ENCODE assay signal across 8 mouse cellular contexts in the genomic region with DNA sequence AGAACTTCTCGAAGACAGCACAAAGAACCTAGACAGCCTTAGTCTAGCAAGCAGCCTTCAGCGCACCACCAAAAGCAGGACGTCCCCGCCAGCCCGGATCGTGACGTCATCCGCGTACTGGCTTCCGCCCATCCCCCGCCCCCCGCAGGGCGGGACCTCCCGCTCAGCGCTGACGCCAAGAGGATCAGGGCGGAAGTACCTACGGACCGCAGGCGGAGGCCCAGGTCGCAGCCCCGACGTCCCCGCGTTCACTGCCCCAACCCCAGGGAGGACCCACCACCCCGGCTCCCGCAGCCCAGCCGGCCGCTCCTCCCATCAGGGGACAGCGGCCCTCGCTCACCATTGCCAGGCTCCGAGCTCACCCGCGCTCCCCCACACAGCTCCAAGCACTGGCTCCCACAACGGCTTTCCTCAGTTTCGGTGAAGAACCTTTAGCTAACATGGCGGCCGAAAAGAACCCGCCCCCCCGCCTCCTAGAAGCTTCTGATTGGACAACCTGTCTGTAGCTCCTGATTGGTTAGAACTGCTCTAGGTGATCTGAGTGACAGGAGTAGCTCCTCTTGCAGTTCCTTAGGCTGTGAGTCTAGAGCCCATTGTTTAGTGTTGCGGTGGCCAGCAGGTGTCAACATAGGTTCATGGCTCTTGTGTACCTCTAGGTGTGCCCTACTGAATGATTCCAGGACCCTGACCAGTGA. TPM values are rescaled to one million over a fixed set of nuclear protein-coding genes. Genes with fewer than 3 reads are reported as not detected.
DNase-seq lines count a peak whose midpoint lies in the region; ATAC-seq lines count a peak whose summit lies in the region.

A gene (minus strand): TSS at position 454 of the 695 bp plus-strand sequence.

- peak within 1 kb of the TSS; percentile 71 for H3K4me3 ChIP-seq in hindbrain, embryonic 14.5 days (replicated peaks; ENCODE audit: low read length)

- H3K36me3 ChIP-seq in hindbrain, embryonic 14.5 days (replicated peaks; ENCODE audit: control insufficient read depth, insufficient read depth), result no peaks in the 10 kb centered on the region

- H3K9me3 ChIP-seq in hindbrain, embryonic 14.5 days (ENCODE audit: control insufficient read depth, low read length), result 0 out of 2 replicates have a peak, but pooled peaks cover 4% of the 10 kb centered on the region

- H3K27me3 ChIP-seq in hindbrain, embryonic 14.5 days (ENCODE audit: control insufficient read depth, insufficient read depth, low read length), result no peaks in the 10 kb centered on the region

- peak within 1 kb of the TSS; percentile 92 for H3K9ac ChIP-seq in hindbrain, embryonic 14.5 days

- H3K4me1 ChIP-seq in hindbrain, embryonic 14.5 days (replicated peaks; ENCODE audit: control insufficient read depth, insufficient read depth, low read length), result peaks cover 14% of the 10 kb centered on the region

- ATAC-seq in hindbrain, embryonic 14.5 days (ENCODE audit: low FRiP score), result peak; percentile 99

- peak; percentile 99 for DNase-seq in R1 (ENCODE audit: low read depth, low spot score)
- DNase-seq in cerebellum, postnatal 25 days, result peak; percentile 100
- DNase-seq in frontal cortex, postnatal 25 days (ENCODE audit: low spot score in 2 of 2), result peak; percentile 95 to 96
- peak; percentile 99 for DNase-seq in hindbrain, embryonic 14.5 days (ENCODE audit: low spot score)
- DNase-seq in layer of hippocampus, postnatal 36 days, result peak; percentile 98 to 99
- peak; percentile 98 for DNase-seq in lung, postnatal 36 days
- peak; percentile 99 for DNase-seq in retina, postnatal 1 day
- peak; percentile 97 to 99 for DNase-seq in urinary bladder, adult 18-20 months (ENCODE audit: low spot score in 2 of 2)

- H3K27ac ChIP-seq in hindbrain, embryonic 14.5 days, result peak within 1 kb of the TSS; percentile 99

- under 1% methylated on average over 41 of the region's 41 CpGs for WGBS in hindbrain, embryonic 14.5 days

- H3K4me2 ChIP-seq in hindbrain, embryonic 14.5 days (replicated peaks), result peak within 1 kb of the TSS; percentile 51

RNA-seq across cellular contexts. Expression of the gene that starts here (rescaled TPM):
- 37.7 and 39.2 TPM in 2 replicates for polyA plus RNA-seq in hindbrain, embryonic 14.5 days (2014; fragmentation: Nextera tagmentation; extraction: Ambion mirVana)
- total RNA-seq in layer of hippocampus, postnatal 36 days (2021), result 10 to 100 TPM; 18.7 to 21.5 TPM

Comparison
In these comparisons a context has a peak if more than half of its experiments do, and no peak if none do; other contexts are left out.
1. Peak in every context shown above with its lines: DNase-seq, ATAC-seq, H3K4me3 ChIP-seq and H3K27ac ChIP-seq.